Comparison of ENCODE assay signal across 27 mouse cellular contexts in the genomic region with DNA sequence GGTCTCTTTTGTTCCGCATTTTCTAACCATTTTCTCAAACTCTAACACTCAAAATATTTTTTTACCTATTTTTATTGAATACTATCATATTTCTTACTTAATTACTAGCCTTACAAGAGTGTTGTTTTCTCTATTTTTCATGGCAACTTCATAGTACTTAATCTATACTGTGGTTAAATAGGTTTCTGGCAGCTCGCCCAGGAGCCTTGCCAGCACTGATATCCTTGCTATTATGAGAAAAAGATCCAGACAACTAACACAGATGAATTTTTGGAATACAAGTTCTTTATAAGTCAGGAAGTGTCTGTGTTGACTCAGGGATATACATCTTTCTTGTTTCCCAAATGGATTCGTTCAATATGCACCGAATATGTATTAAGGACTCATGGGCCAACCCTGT.
A peak's percentile ranks its signal among the peaks of the same experiment; 100 is the strongest.
DNase-seq lines count a peak whose midpoint lies in the region; ATAC-seq and TF ChIP-seq lines count a peak whose summit lies in the region.
"Had no signal": no experiment of that assay in that cellular context is flagged by ENCODE, and none has a peak within 500 bp of the region (broad histone marks: within the 10 kb centered on the region; RNA-seq: fewer than 3 reads in every experiment).

No protein-coding gene starts in this region.

- no peaks in the 10 kb centered on the region for H3K4me1 ChIP-seq in limb, embryonic 14.5 days (ENCODE audit: control insufficient read depth, insufficient read depth, low read length)
- no peaks in the 10 kb centered on the region for H3K4me1 ChIP-seq in limb, embryonic 10.5 days
- H3K4me1 ChIP-seq in MEL (ENCODE audit: control insufficient read depth in 1 of 2, insufficient read depth in 2 of 2, low read length in 2 of 2) = peaks cover 6 to 13% of the 10 kb centered on the region in 2 experiments
- no peaks in the 10 kb centered on the region for H3K4me1 ChIP-seq in kidney, embryonic 14.5 days (ENCODE audit: control insufficient read depth, insufficient read depth, low read length)
- H3K4me1 ChIP-seq: embryonic facial prominence, embryonic 12.5 days; heart, embryonic 10.5 days; limb, embryonic 12.5 days; liver, embryonic 13.5 days; midbrain, embryonic 12.5 days had no signal

- no peak overlapping the region for H3K4me2 ChIP-seq in limb, embryonic 14.5 days (replicated peaks; ENCODE audit: low read depth, low read length, severe bottlenecking)
- H3K4me2 ChIP-seq in kidney, embryonic 14.5 days (replicated peaks; ENCODE audit: low read depth, low read length) = no peak overlapping the region
- H3K4me2 ChIP-seq: embryonic facial prominence, embryonic 12.5 days; heart, embryonic 15.5 days; limb, embryonic 12.5 days; liver, embryonic 13.5 days; midbrain, embryonic 12.5 days had no signal

- TF ChIP-seq CTCF in MEL (IDR thresholded peaks at IDR 0.05 in 2 of 3, conservative IDR thresholded peaks at IDR 0.05 in 1 of 3; ENCODE audit: control insufficient read depth in 1 of 3, insufficient read depth in 1 of 3, low read depth in 2 of 3, low read length in 3 of 3, poor library complexity in 1 of 3, severe bottlenecking in 1 of 3) = no peak

- H3K27ac ChIP-seq in limb, embryonic 14.5 days (replicated peaks; ENCODE audit: low read depth, low read length) = no peak overlapping the region
- no peak overlapping the region for H3K27ac ChIP-seq in limb, embryonic 10.5 days
- no peak overlapping the region for H3K27ac ChIP-seq in MEL (ENCODE audit: control insufficient read depth, low read depth, low read length)
- no peak overlapping the region for H3K27ac ChIP-seq in kidney, embryonic 14.5 days (ENCODE audit: low read depth, low read length)
- H3K27ac ChIP-seq: embryonic facial prominence, embryonic 12.5 days; heart, embryonic 10.5 days; heart, embryonic 15.5 days; limb, embryonic 12.5 days; liver, embryonic 13.5 days; midbrain, embryonic 12.5 days had no signal

- H3K9me3 ChIP-seq in limb, embryonic 14.5 days (ENCODE audit: control insufficient read depth, low read length) = no peaks in the 10 kb centered on the region
- no peaks in the 10 kb centered on the region for H3K9me3 ChIP-seq in limb, embryonic 10.5 days (replicated peaks)
- no peaks in the 10 kb centered on the region for H3K9me3 ChIP-seq in MEL (replicated peaks; ENCODE audit: insufficient read depth, low read length)
- no peaks in the 10 kb centered on the region for H3K9me3 ChIP-seq in kidney, embryonic 14.5 days (ENCODE audit: control insufficient read depth, low read length)
- H3K9me3 ChIP-seq: embryonic facial prominence, embryonic 12.5 days; heart, embryonic 10.5 days; heart, embryonic 15.5 days; limb, embryonic 12.5 days; liver, embryonic 13.5 days; midbrain, embryonic 12.5 days had no signal

- H3K79me2 ChIP-seq in MEL (ENCODE audit: control insufficient read depth, insufficient read depth, low read length, poor library complexity) = no peaks in the 10 kb centered on the region

- TF ChIP-seq POLR2A in limb, embryonic 14.5 days (IDR thresholded peaks at IDR 0.05; ENCODE audit: borderline replicate concordance, extremely low read depth, insufficient read depth, insufficient read length) = no peak
- no peak for TF ChIP-seq POLR2A in MEL (IDR thresholded peaks at IDR 0.05; ENCODE audit: control insufficient read depth in 1 of 2, insufficient read depth in 1 of 2, low read depth in 1 of 2, low read length in 2 of 2, poor library complexity in 1 of 2)

- H3K4me3 ChIP-seq in limb, embryonic 14.5 days (replicated peaks; ENCODE audit: low read length) = no peak overlapping the region
- H3K4me3 ChIP-seq in limb, embryonic 10.5 days = no peak overlapping the region
- no peak overlapping the region for H3K4me3 ChIP-seq in MEL (ENCODE audit: control insufficient read depth in 1 of 2, insufficient read depth in 1 of 2, low read depth in 2 of 2, low read length in 2 of 2)
- no peak overlapping the region for H3K4me3 ChIP-seq in kidney, embryonic 14.5 days (ENCODE audit: low read length)
- H3K4me3 ChIP-seq: embryonic facial prominence, embryonic 12.5 days; heart, embryonic 10.5 days; heart, embryonic 15.5 days; limb, embryonic 12.5 days; liver, embryonic 13.5 days; midbrain, embryonic 12.5 days had no signal

- no peak overlapping the region for H3K9ac ChIP-seq in limb, embryonic 14.5 days (ENCODE audit: low read depth, low read length, severe bottlenecking)
- no peak overlapping the region for H3K9ac ChIP-seq in MEL (ENCODE audit: control insufficient read depth, low read depth, low read length, poor library complexity, severe bottlenecking)
- H3K9ac ChIP-seq in kidney, embryonic 14.5 days (ENCODE audit: low read depth, low read length) = no peak overlapping the region
- H3K9ac ChIP-seq: embryonic facial prominence, embryonic 12.5 days; heart, embryonic 15.5 days; limb, embryonic 12.5 days; liver, embryonic 13.5 days; midbrain, embryonic 12.5 days had no signal

- no peaks in the 10 kb centered on the region for H3K36me3 ChIP-seq in limb, embryonic 14.5 days (ENCODE audit: control insufficient read depth, insufficient read depth, low read length)
- H3K36me3 ChIP-seq in limb, embryonic 10.5 days = no peaks in the 10 kb centered on the region
- H3K36me3 ChIP-seq in MEL (ENCODE audit: control insufficient read depth in 1 of 2, insufficient read depth in 2 of 2, low read length in 2 of 2) = peaks cover 0 to 9% of the 10 kb centered on the region in 2 experiments; a peak in 2 of 4 replicates
- no peaks in the 10 kb centered on the region for H3K36me3 ChIP-seq in kidney, embryonic 14.5 days (ENCODE audit: control insufficient read depth, insufficient read depth, low read length)
- H3K36me3 ChIP-seq: embryonic facial prominence, embryonic 12.5 days; heart, embryonic 10.5 days; heart, embryonic 15.5 days; limb, embryonic 12.5 days; liver, embryonic 13.5 days; midbrain, embryonic 12.5 days had no signal

- TF ChIP-seq RAD21 in MEL (IDR thresholded peaks at IDR 0.05; ENCODE audit: low read depth, low read length) = no peak

- ATAC-seq in limb, embryonic 14.5 days (ENCODE audit: low FRiP score, low read depth) = no peak
- peak; percentile 63 for ATAC-seq in common myeloid progenitor, adult 5-6 weeks (replicated peaks; ENCODE audit: low read depth, poor library complexity, severe bottlenecking)
- ATAC-seq in kidney, embryonic 14.5 days (ENCODE audit: low FRiP score, low TSS enrichment) = no peak
- ATAC-seq: intestine, embryonic 16.5 days had no signal

- H3K27me3 ChIP-seq in limb, embryonic 14.5 days (ENCODE audit: control insufficient read depth, insufficient read depth, low read length) = no peaks in the 10 kb centered on the region
- no peaks in the 10 kb centered on the region for H3K27me3 ChIP-seq in limb, embryonic 10.5 days (ENCODE audit: low read depth, poor library complexity, severe bottlenecking)
- H3K27me3 ChIP-seq in MEL (ENCODE audit: control insufficient read depth in 1 of 2, insufficient read depth in 2 of 2, low read length in 2 of 2) = 0 out of 4 replicates have a peak, but pooled peaks cover 0 to 2% of the 10 kb centered on the region in 2 experiments
- no peaks in the 10 kb centered on the region for H3K27me3 ChIP-seq in kidney, embryonic 14.5 days (ENCODE audit: control insufficient read depth, insufficient read depth, low read length)
- H3K27me3 ChIP-seq: CH12.LX; embryonic facial prominence, embryonic 12.5 days; heart, embryonic 15.5 days; liver, embryonic 13.5 days; midbrain, embryonic 12.5 days had no signal

- WGBS in limb, embryonic 14.5 days = 85% methylated on average over 4 of the region's 4 CpGs
- 97% methylated on average over 4 of the region's 4 CpGs for WGBS in limb, embryonic 10.5 days
- WGBS in kidney, embryonic 14.5 days = 86% methylated on average over 4 of the region's 4 CpGs

- TF ChIP-seq EP300 in MEL (IDR thresholded peaks at IDR 0.05; ENCODE audit: low read depth in 1 of 2, low read length in 2 of 2) = peak; percentile 81 to 92

- peak; percentile 18 for DNase-seq in limb, embryonic 14.5 days (ENCODE audit: low spot score)
- DNase-seq in limb, embryonic 10.5 days (ENCODE audit: low spot score) = no peak
- DNase-seq in 416B (ENCODE audit: low read depth) (peak; percentile 29), MEL (ENCODE audit: low read depth, low spot score) (peak; percentile 87)
- no peak for DNase-seq in ovary, postnatal 10 days (ENCODE audit: low spot score)
- DNase-seq: adrenal gland, postnatal 14 days; cerebellum, adult 8-10 months; gastrocnemius, postnatal 10 days; kidney, adult 8-10 months; kidney, postnatal 10 days; layer of hippocampus, adult 9-11 months; liver, embryonic 13.5 days; lung, adult 18-20 months; lung, postnatal 10 days; retina, postnatal 1 day; right cerebral cortex, postnatal 25 days; spleen, adult 18-20 months; thymus, postnatal 25 days had no signal

TF ChIP-seq in MEL, 35 proteins besides CTCF, POLR2A, EP300 and RAD21 (continues in another document):
- TF ChIP-seq ZNF384 (IDR thresholded peaks at IDR 0.05; ENCODE audit: low read depth, low read length) = 0 out of 2 replicates have a peak, but pooled peaks have one; percentile 26
- no peak for TF ChIP-seq E2F4 (IDR thresholded peaks at IDR 0.05; ENCODE audit: borderline replicate concordance, low read depth, low read length)
- TF ChIP-seq KAT2A (conservative IDR thresholded peaks at IDR 0.05; ENCODE audit: low read depth, low read length) = no peak
- TF ChIP-seq GATA1 (IDR thresholded peaks at IDR 0.05; ENCODE audit: low read depth, low read length) = peak; percentile 87
- TF ChIP-seq MXI1 (IDR thresholded peaks at IDR 0.05; ENCODE audit: low read depth, low read length) = no peak
- TF ChIP-seq ELF1 (IDR thresholded peaks at IDR 0.05; ENCODE audit: low read depth, low read length) = no peak
- TF ChIP-seq JUND (IDR thresholded peaks at IDR 0.05; ENCODE audit: low read depth, low read length) = no peak
- TF ChIP-seq MAZ (IDR thresholded peaks at IDR 0.05; ENCODE audit: low read depth, low read length) = no peak
- TF ChIP-seq TBP (IDR thresholded peaks at IDR 0.05; ENCODE audit: low read depth, low read length) = no peak
- no peak for TF ChIP-seq GABPA (IDR thresholded peaks at IDR 0.05; ENCODE audit: low read depth, low read length)
- TF ChIP-seq CHD1 (IDR thresholded peaks at IDR 0.05; ENCODE audit: low read depth, low read length) = no peak
- no peak for TF ChIP-seq ZC3H11A (IDR thresholded peaks at IDR 0.05; ENCODE audit: low read depth, low read length)
- TF ChIP-seq MAFK (IDR thresholded peaks at IDR 0.05; ENCODE audit: borderline replicate concordance, low read depth, low read length) = peak; percentile 69; the same call in 1 of the 2 replicates
- no peak for TF ChIP-seq ZKSCAN1 (IDR thresholded peaks at IDR 0.05; ENCODE audit: low read depth, low read length)
- no peak for TF ChIP-seq POLR2AphosphoS5 (IDR thresholded peaks at IDR 0.05; ENCODE audit: borderline replicate concordance, low read depth, low read length)
- peak; percentile 34; the same call in 1 of the 2 replicates for TF ChIP-seq CHD2 (IDR thresholded peaks at IDR 0.05; ENCODE audit: low read length)
- no peak for TF ChIP-seq HCFC1 (IDR thresholded peaks at IDR 0.05; ENCODE audit: low read depth, low read length)
- no peak for TF ChIP-seq NRF1 (IDR thresholded peaks at IDR 0.05; ENCODE audit: insufficient read depth, low read depth, low read length, poor library complexity, severe bottlenecking)
- no peak for TF ChIP-seq SIN3A (IDR thresholded peaks at IDR 0.05; ENCODE audit: low read length)

Comparison
In these comparisons a context has a peak if more than half of its experiments do, and no peak if none do; other contexts are left out.
1. DNase-seq: peak in limb, embryonic 14.5 days (single experiment), 416B (single experiment) and MEL (single experiment); none in limb, embryonic 10.5 days (single experiment) and ovary, postnatal 10 days (single experiment).